Mouse (Mus musculus): Measurements from ENCODE around the gene Smim20. TPM values are rescaled to one million over a fixed set of nuclear protein-coding genes. Genes with fewer than 3 reads are reported as not detected.

Smim20 gene
- total RNA-seq (2022) = 10 to 100 TPM; 55.1 to 62.3 (median 58.3) TPM

DNA sequence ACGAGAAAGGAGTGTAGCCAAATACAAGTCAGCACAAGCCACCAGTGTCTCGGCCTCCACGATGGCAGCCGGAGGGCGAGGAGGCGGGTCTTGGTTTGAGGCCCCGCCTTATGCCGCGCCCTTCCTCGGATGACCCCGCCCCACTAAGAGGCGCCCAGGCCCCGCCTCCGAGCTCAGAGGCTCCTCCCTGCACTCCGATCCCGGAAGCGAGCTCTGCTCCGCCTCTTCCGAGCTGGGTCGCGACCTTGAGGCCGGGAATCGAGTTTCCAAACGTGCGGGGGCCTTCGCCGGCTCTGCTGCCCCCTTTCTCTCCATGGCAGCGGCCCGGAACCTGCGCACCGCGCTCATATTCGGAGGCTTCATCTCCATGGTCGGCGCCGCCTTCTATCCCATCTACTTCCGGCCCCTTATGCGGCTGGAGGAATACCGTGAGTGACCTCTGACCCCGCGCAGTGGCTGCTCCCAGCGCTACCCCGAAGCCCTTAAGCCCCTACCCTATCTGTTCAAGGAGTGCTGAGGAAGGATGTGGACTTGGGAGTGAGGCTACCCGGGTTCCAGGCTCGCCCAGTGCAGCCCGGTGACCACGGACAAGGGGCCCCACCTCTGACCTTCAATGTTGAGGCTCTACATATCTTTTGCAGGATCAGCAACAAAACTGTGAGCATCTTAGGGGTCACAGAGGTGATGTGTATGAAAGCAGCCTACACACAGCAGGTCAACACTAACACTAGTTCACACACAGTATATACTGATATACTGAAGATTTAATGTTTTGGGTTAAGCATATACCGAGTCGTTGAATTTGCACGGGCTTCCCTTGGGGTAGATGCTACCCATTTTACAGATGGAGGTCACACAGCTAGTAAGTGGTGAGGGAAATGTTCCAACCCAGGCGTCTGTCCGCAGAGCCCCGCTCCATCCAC is at the start of gene Smim20:
Gene Smim20 (plus strand): TSS at position 153 of the 923 bp plus-strand sequence.
- DNase-seq (ENCODE audit: low spot score in 2 of 2) = peak; percentile 78 to 83

DNA sequence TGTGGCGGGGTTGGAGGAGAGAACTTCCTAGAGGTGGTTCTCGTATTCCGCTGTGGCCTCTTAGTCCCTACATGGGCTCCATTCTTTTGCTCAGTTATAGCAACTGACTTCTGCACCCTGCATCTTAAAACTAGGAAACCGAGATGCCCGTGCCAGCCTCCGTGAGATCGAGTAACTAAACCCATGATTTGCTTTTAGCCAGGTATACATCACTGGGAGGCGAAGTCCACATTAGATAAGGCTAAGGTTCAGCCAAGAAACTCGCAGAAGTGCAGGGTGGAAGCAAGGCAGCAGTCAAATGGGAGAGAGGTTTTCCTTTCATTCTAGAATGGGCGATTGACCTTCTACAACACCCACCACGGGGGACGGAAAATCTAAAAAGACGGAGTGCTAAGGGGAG is 41.4 kb upstream of the Smim20 start:
- DNase-seq (ENCODE audit: low spot score in 2 of 2) = no peak

DNA sequence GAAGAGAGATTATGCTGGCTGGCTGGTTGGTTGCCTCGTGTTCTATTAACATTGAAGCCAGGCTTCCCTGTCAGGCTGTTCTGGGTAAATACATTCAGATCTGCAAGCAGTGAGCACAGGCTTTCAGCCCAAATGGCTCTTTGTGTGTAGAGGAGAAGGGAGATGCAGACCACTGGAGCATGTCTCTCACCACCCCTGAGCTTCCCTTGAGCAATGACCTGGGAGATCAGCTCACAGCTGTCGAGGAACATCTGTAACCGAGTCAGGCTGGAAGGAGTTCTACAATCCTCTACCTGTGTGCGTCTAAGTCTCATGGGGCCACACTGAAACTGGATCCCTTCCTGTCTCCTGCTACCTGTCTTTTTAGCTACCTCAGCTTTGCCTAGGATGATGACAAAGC is 36.3 kb upstream of the Smim20 start:
- no peak for DNase-seq (ENCODE audit: low spot score in 2 of 2)

GRCm38 (mm10) chr5:53235551-53235950 is 31.3 kb upstream of the Smim20 start:
- no peak for DNase-seq (ENCODE audit: low spot score in 2 of 2)

DNA sequence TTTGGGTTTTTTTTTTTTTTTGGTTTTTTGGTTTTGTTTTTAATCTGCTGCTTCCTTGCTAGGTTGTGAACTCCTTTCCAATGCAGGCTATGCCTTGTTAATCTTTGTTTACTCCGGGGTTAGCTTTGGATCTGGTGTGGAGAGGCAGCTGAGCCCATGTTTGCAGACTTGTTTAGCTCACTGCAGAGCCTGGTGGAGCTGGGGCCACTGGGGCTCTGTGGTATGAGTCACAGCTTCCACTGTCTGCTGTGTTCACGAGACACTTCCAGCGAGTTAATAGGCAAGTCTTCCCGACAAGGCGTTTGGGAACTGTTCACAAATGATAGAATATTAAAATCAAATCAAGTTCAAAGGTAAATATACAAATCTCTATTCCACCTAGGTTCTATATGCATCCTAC is 30.7 kb upstream of the Smim20 start:
- no peak for DNase-seq (ENCODE audit: low spot score in 2 of 2)

DNA sequence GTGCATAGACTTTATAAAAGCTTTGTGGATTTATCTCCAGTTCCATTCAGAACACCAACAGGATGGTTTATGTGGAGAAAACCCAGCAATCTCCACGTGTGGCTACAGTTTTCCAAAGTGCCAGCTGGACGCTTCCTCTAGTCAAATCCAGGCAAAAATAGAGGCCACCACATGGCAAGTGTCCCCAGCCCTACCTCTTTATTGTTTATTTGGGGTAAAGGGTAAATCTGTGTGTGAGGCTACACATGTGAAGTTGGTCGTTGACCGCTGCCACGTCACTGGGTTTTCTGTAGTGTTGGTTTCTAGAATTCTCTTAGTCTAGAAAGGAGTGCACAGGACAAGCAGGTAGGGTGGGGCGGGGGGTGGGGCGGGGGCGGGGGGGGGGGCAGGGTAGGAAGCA is 30.1 kb upstream of the Smim20 start:
- no peak for DNase-seq (ENCODE audit: low spot score in 2 of 2)

- DNase-seq (ENCODE audit: low spot score in 2 of 2) = peak in 1 of 2 experiments; percentile 37
Measured at GRCm38 (mm10) chr5:53238761-53239160, 28.1 kb upstream of the Smim20 start.

- no peak for DNase-seq (ENCODE audit: low spot score in 2 of 2)
Measured at GRCm38 (mm10) chr5:53239189-53239588, 27.7 kb upstream of the Smim20 start.

GRCm38 (mm10) chr5:53239831-53240440 is 26.9 kb upstream of the Smim20 start:
- no peak for DNase-seq (ENCODE audit: low spot score in 2 of 2)

DNA sequence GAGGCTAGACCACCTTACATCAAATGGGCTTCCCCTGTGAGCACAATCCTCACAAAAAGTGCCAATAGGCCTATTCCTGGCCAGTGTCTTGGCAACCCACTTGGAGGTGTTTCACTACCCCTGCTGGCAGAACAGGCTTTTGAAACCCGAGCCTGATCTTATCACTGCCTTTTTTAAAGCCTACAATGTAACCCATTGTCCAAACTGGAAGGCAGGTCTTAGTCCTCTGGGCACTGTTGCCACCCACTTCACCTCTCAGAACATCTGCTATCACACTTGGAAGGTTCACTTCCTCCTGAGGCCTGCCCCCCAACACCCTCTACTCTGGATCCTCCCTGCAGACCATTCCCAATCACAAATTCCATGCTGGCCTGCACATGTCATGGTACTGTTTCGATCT is 25.8 kb upstream of the Smim20 start:
- DNase-seq (ENCODE audit: low spot score in 2 of 2) = no peak

- no peak for DNase-seq (ENCODE audit: low spot score in 2 of 2)
Measured at GRCm38 (mm10) chr5:53241963-53242362, 24.9 kb upstream of the Smim20 start.

- DNase-seq (ENCODE audit: low spot score in 2 of 2) = no peak
Measured at GRCm38 (mm10) chr5:53242865-53243499, 23.9 kb upstream of the Smim20 start.

- no peak for DNase-seq (ENCODE audit: low spot score in 2 of 2)
Measured at GRCm38 (mm10) chr5:53243933-53244332, 22.9 kb upstream of the Smim20 start.

DNA sequence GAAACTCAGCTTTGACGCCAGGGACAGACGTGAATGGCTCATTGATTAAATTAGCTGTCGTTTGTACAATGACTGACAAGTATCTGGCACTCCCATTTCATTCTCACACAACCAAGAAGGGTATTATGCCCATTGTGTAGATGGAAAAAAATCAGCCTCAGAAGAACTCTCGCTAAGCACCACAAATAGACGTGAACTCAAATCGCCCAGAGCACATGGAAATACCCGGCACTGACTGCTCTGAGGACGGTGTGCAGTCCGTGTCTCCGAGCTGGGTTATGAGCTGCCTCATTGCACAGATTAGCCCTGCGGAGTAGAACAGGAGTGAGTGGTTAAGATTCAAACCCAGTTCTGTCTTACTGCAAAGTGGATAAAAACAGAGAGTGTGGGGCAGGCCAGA is 18.4 kb upstream of the Smim20 start:
- no peak for DNase-seq (ENCODE audit: low spot score in 2 of 2)

GRCm38 (mm10) chr5:53249431-53250061 is 17.3 kb upstream of the Smim20 start:
- DNase-seq (ENCODE audit: low spot score in 2 of 2) = no peak

- no peak for DNase-seq (ENCODE audit: low spot score in 2 of 2)
Measured at GRCm38 (mm10) chr5:53254154-53254553, 12.7 kb upstream of the Smim20 start.

DNA sequence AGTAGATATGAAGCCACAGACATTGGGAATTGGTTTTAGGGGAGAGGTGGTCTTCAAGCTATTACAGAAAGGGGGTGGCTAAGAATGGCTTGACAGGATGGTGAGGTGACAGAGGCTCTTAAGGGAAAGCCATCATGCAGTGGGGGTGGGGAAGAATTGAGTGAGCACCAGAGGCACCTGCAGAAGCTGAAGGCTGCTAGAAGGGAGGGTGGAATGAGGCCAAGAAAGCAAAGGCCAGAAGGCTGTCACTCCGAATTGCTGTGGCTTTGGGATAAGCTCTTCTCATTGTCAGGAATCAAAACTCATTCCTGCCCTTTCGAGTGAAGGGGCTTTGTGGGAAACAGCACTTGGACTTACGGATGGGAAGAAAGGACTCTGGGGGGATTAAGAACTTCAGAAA is 12.1 kb upstream of the Smim20 start:
- DNase-seq (ENCODE audit: low spot score in 2 of 2) = no peak

DNA sequence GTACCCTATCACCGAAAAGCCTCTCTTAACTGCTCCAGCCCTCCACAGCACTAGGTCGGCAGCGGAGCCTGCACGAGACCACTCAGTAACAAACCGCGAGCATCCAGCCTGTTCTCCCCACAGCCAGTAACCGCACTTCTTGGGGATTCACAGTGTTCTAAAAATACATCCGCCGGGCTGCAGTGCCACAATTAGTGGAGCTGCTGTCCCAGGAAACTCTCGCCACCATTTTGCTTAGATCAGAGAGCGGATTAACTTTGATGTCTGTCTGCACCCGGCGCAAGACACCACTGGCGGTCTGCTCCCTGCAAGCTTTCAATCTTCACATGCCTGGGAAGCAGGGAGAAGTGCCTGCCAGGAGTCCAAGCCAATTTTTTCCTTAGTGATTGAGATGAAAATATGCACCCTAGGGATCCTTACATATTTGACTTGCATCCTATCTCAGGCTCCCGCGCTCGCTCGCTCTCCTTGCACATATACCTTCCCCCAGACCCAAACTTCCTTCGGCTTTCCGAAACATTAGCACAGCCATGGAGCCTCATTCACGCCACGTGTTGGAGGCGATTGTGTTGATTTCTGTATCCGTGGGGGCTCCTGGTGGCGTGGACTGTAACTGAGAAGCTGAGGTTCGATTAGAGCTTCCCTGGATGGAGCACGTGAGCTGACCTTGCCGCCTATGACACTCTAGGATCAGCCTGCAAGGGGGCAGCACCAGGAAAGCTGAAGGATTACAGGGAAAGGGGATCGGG is 8.7 kb upstream of the Smim20 start:
- DNase-seq (ENCODE audit: low spot score in 2 of 2) = peak in 1 of 2 experiments; percentile 31

DNA sequence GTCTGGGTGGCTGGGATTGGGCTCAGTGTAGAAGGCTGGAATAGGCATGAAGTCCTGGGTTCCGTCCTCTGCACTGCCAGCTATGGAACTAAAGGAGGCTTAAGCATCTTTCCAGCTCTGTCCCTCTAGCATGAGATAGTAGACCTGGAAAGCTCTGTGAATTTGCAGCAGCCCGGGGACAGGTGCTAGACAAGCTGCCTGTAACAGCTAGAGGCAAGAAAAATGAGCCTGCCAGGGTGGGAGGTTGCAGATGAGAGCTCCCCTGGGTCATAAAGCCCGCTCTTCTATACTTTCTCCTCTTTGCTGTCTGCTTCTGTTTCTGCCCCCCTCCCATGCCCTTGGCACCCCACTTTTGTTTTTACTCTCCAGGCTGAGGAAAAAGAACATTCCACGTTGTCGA is 7.0 kb upstream of the Smim20 start:
- no peak for DNase-seq (ENCODE audit: low spot score in 2 of 2)

GRCm38 (mm10) chr5:53261999-53262398 is 4.9 kb upstream of the Smim20 start:
- DNase-seq (ENCODE audit: low spot score in 2 of 2) = peak; percentile 54 to 75

DNA sequence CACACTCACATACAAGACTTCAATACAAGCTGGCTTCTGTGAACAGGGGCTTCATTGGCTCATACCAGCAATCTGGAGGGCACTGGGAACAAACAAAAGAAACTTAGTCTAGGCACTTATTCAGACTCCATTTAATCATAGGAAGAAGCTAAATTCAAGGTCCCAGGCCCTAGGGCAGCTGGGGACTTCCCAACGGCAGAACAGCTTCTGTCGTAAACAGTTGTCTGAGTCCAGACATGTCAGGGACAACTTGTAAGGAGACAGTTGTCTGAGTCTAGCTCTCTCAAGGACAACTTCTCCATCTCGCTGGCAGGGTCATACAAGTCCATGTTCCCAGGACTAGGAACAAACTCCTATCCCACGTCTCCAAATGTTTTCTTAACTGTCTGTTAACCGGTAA is 2.8 kb upstream of the Smim20 start:
- DNase-seq (ENCODE audit: low spot score in 2 of 2) = no peak

Measured in gastrocnemius, adult 8-10 months (tissue).